Mouse (Mus musculus) kidney, postnatal 0 days (tissue): Measurements from ENCODE around the gene Clec9a. TPM values are rescaled to one million over a fixed set of nuclear protein-coding genes. Genes with fewer than 3 reads are reported as not detected.

ENCODE experiments used
- ATAC-seq: fragments of 200-750 bp; cut with Nextera tagmentation; replicated peaks from 2 replicates; pipeline ENCODE4 v1.8.0; 2017; ENCODE audit warnings: low read depth, moderate number of reproducible peaks, moderate TSS enrichment, moderate library complexity; ENCODE audit not compliant: low FRiP score
- DNase-seq: peaks from one replicate; pipeline ENCODE4 v3.0.0-alpha.2; 2016; ENCODE audit warnings: low spot score
- H3K27ac ChIP-seq: fragments of 300-500 bp; sonication (generic); 2 replicates; pipeline ENCODE4 v1.5.1; 2014; ENCODE audit warnings: mild to moderate bottlenecking
- H3K27me3 ChIP-seq: fragments of 300-500 bp; sonication (generic); 2 replicates; pipeline ENCODE4 v1.6.1; 2014; ENCODE audit warnings: low read length, mixed read lengths; ENCODE audit not compliant: insufficient read depth
- H3K36me3 ChIP-seq: fragments of 300-500 bp; sonication (generic); 2 replicates; pipeline ENCODE4 v1.6.1; 2014; ENCODE audit warnings: low read length, mixed read lengths; ENCODE audit not compliant: insufficient read depth
- H3K4me1 ChIP-seq: fragments of 300-500 bp; sonication (generic); replicated peaks from 2 replicates; pipeline ENCODE4 v1.6.1; 2014; ENCODE audit warnings: antibody characterized with exemption, low read length, mixed read lengths; ENCODE audit not compliant: insufficient read depth
- H3K4me2 ChIP-seq: fragments of 300-500 bp; sonication (generic); 2 replicates; pipeline ENCODE4 v1.6.1; 2014; ENCODE audit warnings: mild to moderate bottlenecking, low read length, moderate library complexity, mixed read lengths
- H3K4me3 ChIP-seq: fragments of 300-500 bp; sonication (generic); replicated peaks from 2 replicates; pipeline ENCODE4 v1.5.1; 2014; ENCODE audit warnings: low read depth, low read length
- H3K9ac ChIP-seq: fragments of 300-500 bp; sonication (generic); 2 replicates; pipeline ENCODE4 v1.6.1; 2014; ENCODE audit warnings: low read depth, low read length
- H3K9me3 ChIP-seq: fragments of 300-500 bp; sonication (generic); replicated peaks from 2 replicates; pipeline ENCODE4 v1.6.1; 2016; ENCODE audit warnings: low read length, inconsistent platforms, mixed read lengths
- CTCF ChIP-seq: IDR thresholded peaks from 2 replicates; pipeline ENCODE4 v1.5.1; 2016; ENCODE audit warnings: antibody characterized with exemption, low read depth, mild to moderate bottlenecking, moderate library complexity
- WGBS: fragments of 180-500 bp; shearing (Covaris S2); extraction: QIAGEN DNeasy Blood & Tissue Kit; methylation state at CpG from one replicate; pipeline ENCODE4 v1.1.7; 2014; 5-methylcytosine and 5-hydroxymethylcytosine counted together
- polyA plus RNA-seq: library from polyadenylated mRNA; unstranded; fragments of >200 nt; fragmentation: Nextera tagmentation; extraction: Ambion mirVana; gene quantifications from 2 replicates; pipeline ENCODE4 v1.2.1, GENCODE M21; 2015

Clec9a gene
- polyA plus RNA-seq, 1 experiment from 2014 or later = 0.38 TPM

GRCm38 (mm10) chr6:129423040-129423733, 14.5 kb downstream of the Clec9a start:
- Histone ChIP-seq H3K4me2 (no peak overlapping the region), H3K4me1 (0 out of 2 replicates have a peak, but pooled peaks cover 3% of the 10 kb centered on the region), H3K27me3 (no peaks in the 10 kb centered on the region), H3K9ac (no peak overlapping the region), H3K9me3 (no peaks in the 10 kb centered on the region), H3K4me3 (no peak overlapping the region), H3K36me3 (no peaks in the 10 kb centered on the region), H3K27ac (0 out of 2 replicates have a peak overlapping the region, but pooled peaks have one; percentile 36)
- ATAC-seq = peak; percentile 64
- 50% methylated on average over 4 of the region's 4 CpGs for WGBS
- DNase-seq = peak; percentile 61
- peak; percentile 22; the same call in 1 of the 2 replicates for TF ChIP-seq CTCF

- H3K27ac ChIP-seq = 0 out of 2 replicates have a peak overlapping the region, but pooled peaks have one; percentile 42
These were observed 15.0 kb downstream of the Clec9a start for GRCm38 (mm10) chr6:129423734-129424072.

GRCm38 (mm10) chr6:129425217-129425616, 16.6 kb downstream of the Clec9a start:
- Histone ChIP-seq H3K27ac (peak overlapping the region; percentile 62), H3K36me3 (no peaks in the 10 kb centered on the region), H3K27me3 (no peaks in the 10 kb centered on the region), H3K4me3 (no peak overlapping the region), H3K4me2 (no peak overlapping the region), H3K4me1 (0 out of 2 replicates have a peak, but pooled peaks cover 3% of the 10 kb centered on the region), H3K9me3 (no peaks in the 10 kb centered on the region), H3K9ac (no peak overlapping the region)
- WGBS = 63% methylated on average over 5 of the region's 5 CpGs
- TF ChIP-seq CTCF = no peak
- DNase-seq (no peak), ATAC-seq (no peak)

More at GRCm38 (mm10) chr6:129423734-129424072, 15.0 kb downstream of the Clec9a start:
- ATAC-seq (peak; percentile 81), DNase-seq (peak; percentile 75)
- 22% methylated on average over 1 of the region's 1 CpGs for WGBS
- Histone ChIP-seq H3K27me3 (no peaks in the 10 kb centered on the region), H3K36me3 (no peaks in the 10 kb centered on the region), H3K9ac (no peak overlapping the region), H3K4me3 (no peak overlapping the region), H3K9me3 (no peaks in the 10 kb centered on the region), H3K4me1 (0 out of 2 replicates have a peak, but pooled peaks cover 3% of the 10 kb centered on the region), H3K4me2 (no peak overlapping the region)
- TF ChIP-seq CTCF = peak; percentile 87

GRCm38 (mm10) chr6:129425812-129426211, 17.1 kb downstream of the Clec9a start:
- no peak overlapping the region for H3K27ac ChIP-seq
- ATAC-seq (no peak), DNase-seq (peak; percentile 54)

GRCm38 (mm10) chr6:129427281-129427680, 18.6 kb downstream of the Clec9a start:
- Histone ChIP-seq H3K9me3 (no peaks in the 10 kb centered on the region), H3K4me2 (no peak overlapping the region), H3K4me1 (0 out of 2 replicates have a peak, but pooled peaks cover 3% of the 10 kb centered on the region), H3K4me3 (no peak overlapping the region), H3K36me3 (no peaks in the 10 kb centered on the region), H3K9ac (no peak overlapping the region), H3K27ac (no peak overlapping the region), H3K27me3 (no peaks in the 10 kb centered on the region)
- TF ChIP-seq CTCF = no peak
- ATAC-seq (no peak), DNase-seq (no peak)
- 78% methylated on average over 4 of the region's 4 CpGs for WGBS

More at GRCm38 (mm10) chr6:129425812-129426211, 17.1 kb downstream of the Clec9a start:
- Histone ChIP-seq H3K9me3 (no peaks in the 10 kb centered on the region), H3K9ac (no peak overlapping the region), H3K4me1 (0 out of 2 replicates have a peak, but pooled peaks cover 3% of the 10 kb centered on the region), H3K27me3 (no peaks in the 10 kb centered on the region), H3K4me3 (no peak overlapping the region), H3K36me3 (no peaks in the 10 kb centered on the region), H3K4me2 (no peak overlapping the region)
- 31% methylated on average over 5 of the region's 5 CpGs for WGBS
- no peak for TF ChIP-seq CTCF

GRCm38 (mm10) chr6:129434239-129434638, 25.6 kb downstream of the Clec9a start:
- no peaks in the 10 kb centered on the region for H3K4me1 ChIP-seq
- no peaks in the 10 kb centered on the region for H3K9me3 ChIP-seq
- no peak overlapping the region for H3K4me3 ChIP-seq
- 86% methylated on average over 5 of the region's 5 CpGs for WGBS
- H3K36me3 ChIP-seq = no peaks in the 10 kb centered on the region
- no peak overlapping the region for H3K4me2 ChIP-seq
- no peak for ATAC-seq
- no peaks in the 10 kb centered on the region for H3K27me3 ChIP-seq
- no peak for TF ChIP-seq CTCF
- H3K27ac ChIP-seq = no peak overlapping the region
- DNase-seq = no peak
- H3K9ac ChIP-seq = no peak overlapping the region
